Mouse (Mus musculus) gastrocnemius, adult 2 months (tissue): Measurements from ENCODE around the gene Esyt1. TPM values are rescaled to one million over a fixed set of nuclear protein-coding genes. Genes with fewer than 3 reads are reported as not detected.
"Not testable (repeated sequence)": the region's sequence is repeated elsewhere in the genome, so short reads cannot be mapped to it uniquely, and the experiment has no call there.

Source experiments
- DNase-seq: peaks from one replicate; pipeline ENCODE4 v3.0.0; 2022
- H3K27ac ChIP-seq: fragments of 200-600 bp; 2 replicates; pipeline ENCODE4 v1.8.1; 2022; ENCODE audit warnings: mild to moderate bottlenecking
- H3K4me3 ChIP-seq: fragments of 200-600 bp; 2 replicates; pipeline ENCODE4 v1.8.1; 2022; ENCODE audit warnings: mild to moderate bottlenecking, moderate library complexity
- CTCF ChIP-seq: fragments of 200-600 bp; IDR thresholded peaks from 2 replicates; pipeline ENCODE4 v1.8.1; 2022; ENCODE audit warnings: antibody characterized with exemption, mild to moderate bottlenecking, moderate library complexity
- intact Hi-C: fragments of 180-260 bp; cut with DNase I; formaldehyde crosslinking; loops from one replicate; pipeline ENCODE4 v1.15.1; 2025
- long read RNA-seq, 2 experiments: library from polyadenylated mRNA; stranded (forward); transcript quantifications; one replicate each; pipeline ENCODE4 v2.0.0; 2021
- total RNA-seq, 2 experiments: library from RNA; stranded (reverse); gene quantifications; 2 replicates each; pipeline ENCODE4 v1.2.3; 2021

Esyt1 gene
- total RNA-seq: 10 to 100 TPM; 13.7 to 14.3 TPM
- long read RNA-seq, experiment 1, transcript Esyt1-201 (31 exons, 3,981 nt): major isoform, 16 of 21 reads
- long read RNA-seq, experiment 1, partial matches to known transcripts: 4 of 21 reads
- long read RNA-seq, experiment 1, other reads (novel, unspliced or antisense): 1 of 21 reads
- long read RNA-seq, experiment 2, transcript Esyt1-201 (31 exons, 3,981 nt): major isoform, 13 of 19 reads
- long read RNA-seq, experiment 2, partial matches to known transcripts: 1 of 19 reads
- long read RNA-seq, experiment 2, other reads (novel, unspliced or antisense): 5 of 19 reads

DNA sequence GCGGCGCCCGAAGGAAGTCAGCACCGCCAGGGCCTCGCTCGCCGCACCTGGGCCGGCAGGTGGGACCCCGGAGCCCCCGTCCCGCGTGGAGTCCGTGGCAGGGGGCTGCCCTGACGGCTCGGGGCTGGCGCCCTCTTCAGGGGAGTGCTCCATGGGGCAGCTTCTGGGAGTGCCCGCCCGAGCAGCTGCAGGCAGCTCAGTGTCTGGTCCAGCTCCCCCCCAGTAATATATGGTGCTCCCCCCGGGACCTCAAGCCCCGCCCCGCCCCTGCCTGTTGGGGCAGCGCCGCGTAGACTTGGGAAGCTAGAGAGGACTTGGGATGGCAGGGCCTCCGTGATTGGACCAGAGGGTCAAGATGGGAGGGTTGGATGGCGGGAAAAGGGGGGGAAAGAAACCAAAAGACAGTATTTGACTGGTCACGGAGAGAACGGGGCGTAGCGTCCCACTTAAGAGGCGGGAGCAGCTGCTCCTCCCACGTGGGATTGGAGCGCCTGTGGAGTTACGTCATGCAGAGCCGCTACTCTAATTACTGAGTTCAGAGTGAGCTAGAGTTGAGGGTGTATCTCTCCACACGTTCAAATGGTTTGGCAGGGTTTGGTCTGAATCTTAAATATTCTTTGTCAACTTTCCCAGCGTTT is at the start of gene Esyt1:
TSS of gene Esyt1 (minus strand) at position 201 of the 638 bp plus-strand sequence.
- peak within 1 kb of the TSS; percentile 94 for H3K27ac ChIP-seq
- peak; percentile 69 for TF ChIP-seq CTCF
- intact Hi-C loops: loop anchor here (5.0 kb wide), 1 partner anchor 33 kb away; the partner anchor contains the start of gene Myl6
- peak within 1 kb of the TSS; percentile 85 for H3K4me3 ChIP-seq
- DNase-seq: peak; percentile 97

DNA sequence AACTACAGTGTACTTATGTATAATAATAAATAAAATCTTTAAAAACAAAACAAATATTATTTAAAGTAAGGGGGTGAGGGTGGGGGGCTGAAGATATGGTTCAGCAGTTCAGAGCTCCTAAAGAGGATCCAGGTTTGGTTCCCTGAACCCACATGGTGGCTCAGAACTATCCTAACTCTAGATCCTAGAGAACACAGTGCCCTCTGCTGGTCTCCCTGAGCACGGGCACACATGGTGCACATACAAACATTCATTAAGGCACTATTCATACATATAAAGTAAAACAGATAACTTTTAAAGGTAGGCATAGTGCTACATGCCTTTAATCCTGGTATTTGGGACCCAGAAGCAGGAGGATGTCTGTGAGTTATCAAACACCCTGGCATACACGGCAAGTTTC is 49.4 kb upstream of the Esyt1 start:
- no peak for DNase-seq
- Histone ChIP-seq H3K4me3 (no peak overlapping the region), H3K27ac (no peak overlapping the region)
- peak; percentile 32; the same call in 1 of the 2 replicates for TF ChIP-seq CTCF
- intact Hi-C loops: no loop called here

DNA sequence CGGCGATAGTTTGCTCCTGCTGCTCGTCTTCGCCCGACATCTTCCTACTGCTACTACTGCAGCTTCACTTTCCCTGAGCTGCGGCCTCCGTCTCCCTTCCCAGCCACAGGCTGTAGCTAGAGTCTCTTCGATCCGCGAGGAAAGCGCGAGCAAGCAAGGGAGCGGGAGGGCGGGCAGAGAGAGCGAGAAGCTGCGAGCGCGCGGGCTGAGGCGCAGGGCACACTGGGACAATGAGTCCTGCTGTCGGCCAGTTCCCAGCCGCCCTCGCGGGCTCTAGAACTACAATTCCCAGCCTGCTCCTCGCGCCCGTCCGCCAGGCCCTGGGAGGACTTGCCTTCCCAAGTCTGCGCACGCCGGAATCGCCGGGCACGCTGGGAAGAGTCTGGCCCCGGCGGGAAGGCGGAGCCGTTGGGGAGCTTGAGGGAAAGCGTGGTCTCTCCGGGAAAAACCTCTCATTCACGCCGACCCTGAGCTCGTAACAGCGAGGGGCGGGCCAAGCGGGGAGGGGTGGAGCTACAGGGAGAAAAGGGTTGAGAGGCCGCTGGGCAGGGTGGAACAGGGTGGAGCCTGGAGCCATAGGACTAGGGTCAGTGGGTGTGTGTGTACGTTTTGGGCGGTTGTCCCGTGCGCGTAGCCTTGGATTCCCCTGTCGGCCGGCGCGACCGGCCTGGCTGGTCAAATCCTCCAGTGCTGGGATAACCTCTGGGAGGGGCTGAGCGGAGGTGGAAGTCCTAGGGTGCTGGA is 40.3 kb upstream of the Esyt1 start, which contains the start of gene Pa2g4:
TSS of gene Pa2g4 (minus strand) at position 200 of the 744 bp plus-strand sequence.
- peak within 1 kb of the TSS; percentile 79 for H3K4me3 ChIP-seq
- intact Hi-C loops: loop anchor here (2.0 to 5.0 kb wide), 3 partner anchors 46 to 106 kb away; partner anchors contain the start of genes Rps26 and Suox
- H3K27ac ChIP-seq: peak within 1 kb of the TSS; percentile 91
- DNase-seq: peak; percentile 99
- TF ChIP-seq CTCF: no peak

DNA sequence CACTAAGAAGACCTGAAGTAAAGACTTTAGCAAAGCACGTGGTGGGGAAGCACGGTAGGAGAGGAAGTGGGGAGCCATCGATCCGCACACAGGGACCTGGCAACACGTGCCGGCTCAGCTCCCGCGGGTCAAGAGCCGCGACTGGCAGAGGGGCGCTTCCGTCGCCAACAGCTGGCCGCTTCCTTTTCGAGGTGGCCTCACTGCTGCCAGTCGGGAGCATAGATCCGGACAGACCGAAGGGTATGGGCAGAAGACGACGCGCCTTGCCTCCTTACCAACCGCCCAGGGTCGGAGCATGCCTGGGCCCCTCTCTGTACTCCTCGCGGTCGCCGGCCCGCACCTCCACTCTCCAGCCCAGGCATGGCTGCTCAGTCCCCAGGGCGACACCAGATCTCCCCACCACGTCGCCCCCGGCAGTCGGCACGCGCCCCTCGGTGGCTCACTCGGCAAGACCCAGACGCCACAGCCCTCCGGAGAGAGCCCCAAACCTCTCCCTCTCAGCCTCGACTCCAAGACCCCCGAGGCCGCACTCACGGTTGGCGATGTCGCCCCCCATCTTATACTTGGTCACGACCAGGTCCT is 39.6 kb upstream of the Esyt1 start:
- H3K27ac ChIP-seq: peak overlapping the region; percentile 91
- peak overlapping the region; percentile 79 for H3K4me3 ChIP-seq
- no peak for TF ChIP-seq CTCF
- peak; percentile 45 for DNase-seq
- intact Hi-C loops: loop anchor here (2.0 to 5.0 kb wide), 3 partner anchors 47 to 107 kb away; partner anchors contain the start of genes Rps26 and Suox

DNA sequence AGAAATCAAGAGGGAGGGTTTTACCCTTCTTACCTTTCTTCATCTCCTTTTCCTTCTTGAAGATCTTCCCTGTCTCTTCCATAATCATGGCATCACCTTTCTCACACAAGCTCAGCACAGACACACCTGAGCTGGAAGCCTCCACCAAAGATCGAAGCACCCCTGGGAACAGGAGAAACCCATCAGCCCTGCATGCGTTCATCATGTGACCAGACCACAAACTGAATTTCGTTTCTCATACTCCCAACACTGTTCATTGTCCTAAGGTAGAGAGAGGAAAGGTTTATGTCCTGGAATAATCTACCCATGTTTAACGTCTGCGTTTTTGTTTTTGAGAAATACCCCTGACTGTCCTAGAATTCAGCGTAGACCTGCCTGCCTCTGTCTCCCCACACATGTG is 37.9 kb upstream of the Esyt1 start:
- intact Hi-C loops: no loop called here
- Histone ChIP-seq H3K4me3 (no peak overlapping the region), H3K27ac (no peak overlapping the region)
- no peak for DNase-seq
- no peak for TF ChIP-seq CTCF

DNA sequence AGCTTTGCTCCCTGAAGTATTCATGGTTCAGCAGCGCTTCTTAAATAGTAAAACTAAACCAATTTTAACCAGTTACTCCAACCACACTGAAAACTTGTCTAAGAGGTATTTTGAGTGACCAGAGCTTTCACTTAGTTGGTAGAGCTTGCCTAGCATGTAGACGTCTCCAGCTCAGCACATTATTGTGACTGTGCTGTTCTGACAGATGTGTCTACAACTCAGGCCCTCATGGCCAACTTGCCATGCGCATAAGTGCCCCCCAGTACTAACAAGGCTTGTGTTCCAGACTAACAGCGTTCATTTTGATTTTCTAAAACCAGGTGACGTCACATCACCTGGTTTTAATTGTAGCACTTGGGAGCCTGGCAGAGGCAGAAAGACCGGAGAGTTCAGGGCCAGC is 31.3 kb upstream of the Esyt1 start:
- intact Hi-C loops: no loop called here
- no peak for TF ChIP-seq CTCF
- H3K27ac ChIP-seq: no peak overlapping the region
- no peak for DNase-seq
- H3K4me3 ChIP-seq: no peak overlapping the region

DNA sequence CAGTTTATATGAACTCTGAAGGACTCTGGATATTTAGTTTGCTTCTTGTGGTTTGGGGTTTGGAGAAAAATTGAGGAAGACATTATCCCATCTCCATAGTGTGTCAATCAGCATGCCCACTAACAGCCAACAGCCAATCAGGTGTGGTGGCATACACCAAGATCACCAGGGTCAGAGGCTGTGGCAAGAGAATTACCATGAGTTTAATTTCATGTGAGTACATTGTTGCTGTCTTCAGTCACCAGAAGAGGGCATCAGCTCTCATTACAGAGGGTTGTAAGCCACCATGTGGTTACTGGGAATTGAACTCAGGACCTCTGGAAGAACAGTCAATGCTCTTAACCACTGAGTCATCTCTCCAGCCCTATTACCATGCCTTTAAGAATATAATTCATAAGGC is 30.6 kb upstream of the Esyt1 start:
- DNase-seq: no peak
- intact Hi-C loops: no loop called here
- Histone ChIP-seq H3K4me3 (no peak overlapping the region), H3K27ac (no peak overlapping the region)
- peak; percentile 43 for TF ChIP-seq CTCF

DNA sequence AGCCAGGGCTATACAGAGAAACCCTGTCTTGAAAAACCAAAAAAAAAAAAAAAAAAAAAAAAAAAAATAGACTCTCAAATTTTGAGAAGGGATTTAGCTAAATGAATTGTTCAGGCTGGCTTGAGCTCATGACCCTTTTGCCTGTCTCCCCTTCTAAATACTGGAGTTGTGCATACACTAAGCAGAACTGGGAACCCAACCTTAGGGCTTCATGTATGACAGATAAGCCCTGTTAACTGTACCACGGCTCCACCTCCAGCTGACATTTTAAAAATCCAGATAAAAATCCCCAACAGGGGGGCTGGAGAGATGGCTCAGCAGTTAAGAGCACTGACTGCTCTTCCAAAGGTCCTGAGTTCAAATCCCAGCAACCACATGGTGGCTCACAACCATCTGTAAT is 29.9 kb upstream of the Esyt1 start:
- intact Hi-C loops, H3K27ac ChIP-seq, DNase-seq, H3K4me3 ChIP-seq: not testable (repeated sequence)

DNA sequence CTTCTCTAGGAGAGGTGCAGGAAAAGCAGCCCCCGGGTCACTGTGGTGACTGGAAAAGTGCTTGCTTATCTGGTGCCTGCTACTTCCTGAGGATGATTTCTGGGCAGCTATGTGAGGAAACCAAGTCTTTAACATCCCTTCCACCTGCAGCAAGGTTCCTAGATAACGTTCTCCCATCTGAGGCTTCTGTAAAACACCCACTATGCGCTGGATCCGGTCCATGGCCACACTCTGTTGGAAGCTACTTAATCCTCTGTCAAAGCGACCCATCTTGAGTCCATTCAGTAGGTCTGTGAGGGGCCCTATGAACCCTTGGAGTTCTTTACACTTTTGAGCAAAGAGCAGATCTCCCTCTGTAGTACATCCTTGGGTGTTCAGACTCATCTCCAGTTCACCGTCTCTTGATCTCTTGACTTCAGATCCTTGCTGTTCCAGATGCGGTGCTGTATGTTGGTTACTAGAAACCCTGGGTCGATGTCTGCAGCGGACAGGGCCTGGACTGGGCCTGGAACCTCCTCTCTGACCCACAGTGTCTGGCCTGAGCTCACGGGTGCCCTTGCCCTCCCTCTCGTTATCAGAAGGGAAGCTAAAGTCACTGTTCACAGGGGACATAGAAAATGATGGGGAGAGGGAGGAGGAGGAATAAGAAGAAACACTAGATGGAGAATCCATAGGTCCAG is 24.6 kb upstream of the Esyt1 start:
- intact Hi-C loops, H3K4me3 ChIP-seq, DNase-seq: not testable (repeated sequence)
- H3K27ac ChIP-seq: peak overlapping the region; percentile 97

DNA sequence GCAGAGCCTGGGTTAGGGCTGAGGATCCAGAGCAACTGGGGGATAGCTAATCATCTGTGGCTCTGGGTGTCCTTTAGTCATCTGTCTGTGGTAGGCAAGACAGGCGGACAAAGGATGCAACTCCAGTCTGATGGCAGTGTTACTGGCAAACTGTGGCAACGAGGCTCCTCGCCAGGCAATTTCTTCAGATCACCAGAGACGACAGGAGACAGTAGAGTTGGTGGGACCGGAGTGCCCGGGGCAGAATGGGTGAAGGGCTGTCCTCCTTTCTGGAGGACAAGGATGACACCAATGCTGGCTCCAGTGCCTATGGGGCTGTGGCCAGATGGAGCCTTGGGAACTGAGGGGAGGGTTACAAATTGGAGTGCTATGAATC is 24.0 kb upstream of the Esyt1 start:
- peak overlapping the region; percentile 81 for H3K4me3 ChIP-seq
- DNase-seq: peak; percentile 52
- peak overlapping the region; percentile 97 for H3K27ac ChIP-seq
- intact Hi-C loops: loop anchor here (10.0 kb wide), 1 partner anchor 175 kb away; the partner anchor contains the start of gene Ankrd52

DNA sequence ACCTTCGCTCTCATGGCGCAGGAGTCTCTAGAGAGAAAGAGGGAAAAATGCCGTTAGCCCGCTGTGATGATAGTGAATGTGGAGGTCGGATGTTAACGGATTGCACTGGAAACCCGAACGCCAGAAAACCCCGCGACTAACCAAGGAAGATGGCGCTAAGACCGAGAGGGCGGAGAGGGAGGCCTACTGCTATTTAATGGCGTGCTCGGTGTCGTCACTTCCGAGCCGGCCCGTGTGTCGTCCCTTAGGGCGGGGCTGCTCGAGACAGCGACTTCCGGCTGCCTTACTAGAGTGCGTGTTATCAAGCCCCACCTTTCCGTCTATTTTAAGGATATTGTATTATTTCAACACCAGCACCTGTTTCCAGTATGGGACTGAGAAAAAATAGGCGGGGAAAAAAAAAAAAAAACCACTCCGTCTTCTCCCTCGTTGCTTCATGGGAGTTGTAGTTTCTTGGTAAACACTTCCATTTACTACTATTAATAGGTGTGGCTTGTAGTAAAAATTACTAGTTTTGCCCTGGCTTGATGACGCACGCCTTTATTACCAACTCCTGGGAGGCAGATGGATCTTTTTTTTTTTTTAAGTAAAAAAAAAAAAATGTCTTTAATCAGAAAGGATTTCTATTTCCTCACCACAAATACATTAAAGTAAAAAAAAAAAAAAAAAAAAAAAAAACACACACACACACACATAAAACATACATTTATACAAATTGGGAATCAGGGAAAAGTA is 23.4 kb upstream of the Esyt1 start, which contains the start of gene Rpl41:
TSS of gene Rpl41 (minus strand) at position 359 of the 735 bp plus-strand sequence.
- no peak for TF ChIP-seq CTCF
- intact Hi-C loops: loop anchor here (10.0 kb wide), 1 partner anchor 174 kb away; the partner anchor contains the start of gene Ankrd52
- Histone ChIP-seq H3K27ac (peak within 1 kb of the TSS; percentile 97), H3K4me3 (peak within 1 kb of the TSS; percentile 81)
- DNase-seq: peak; percentile 95

DNA sequence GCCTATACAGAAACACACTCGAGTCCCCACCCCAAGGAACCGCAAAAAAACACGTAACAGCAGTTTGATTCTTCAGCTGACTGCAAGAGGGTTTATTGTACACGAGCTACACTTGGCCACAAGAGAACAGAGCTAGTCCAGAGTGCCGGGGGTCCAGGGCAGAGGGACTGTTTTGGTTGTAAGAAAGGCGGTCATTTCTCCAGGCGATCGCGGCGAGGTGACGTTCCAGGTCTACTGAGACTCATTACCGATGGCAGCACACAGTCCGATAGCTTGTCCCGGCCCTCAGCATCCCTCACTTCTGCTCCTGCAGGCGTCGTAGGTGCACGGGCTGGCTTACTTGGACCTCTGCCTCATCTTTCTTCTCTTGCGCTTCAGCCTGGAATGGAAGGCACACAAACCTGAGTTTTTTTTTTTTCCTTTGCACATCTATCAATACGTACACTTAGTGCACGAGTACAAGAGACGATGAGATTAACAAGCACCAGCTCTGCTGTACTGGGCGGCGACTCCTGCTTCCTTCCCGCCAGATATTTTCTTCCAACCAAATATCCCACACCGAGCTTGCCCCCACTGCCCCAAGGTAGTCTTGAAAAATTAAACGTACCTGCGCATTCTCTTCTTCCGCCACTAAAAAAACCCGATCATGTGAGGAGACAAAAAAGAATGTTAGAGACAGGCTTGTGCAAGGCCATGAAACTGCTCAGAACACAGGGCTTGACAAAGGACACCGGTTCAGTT is 22.6 kb upstream of the Esyt1 start:
- peak overlapping the region; percentile 81 for H3K4me3 ChIP-seq
- peak overlapping the region; percentile 97 for H3K27ac ChIP-seq
- intact Hi-C loops: loop anchor here (10.0 kb wide), 1 partner anchor 173 kb away; the partner anchor contains the start of gene Ankrd52
- not testable (repeated sequence) for DNase-seq
